Mouse (Mus musculus) erythroblast, embryonic 14.5 days (primary cell): ENCODE measurements around the gene Sh3bgr. TPM values are rescaled to one million over a fixed set of nuclear protein-coding genes. Genes with fewer than 3 reads are reported as not detected.

ENCODE experiments used
- H3K27me3 ChIP-seq: 2 replicates; pipeline ENCODE4 v1.6.1; 2012; ENCODE audit warnings: inconsistent platforms; ENCODE audit not compliant: control insufficient read depth
- H3K36me3 ChIP-seq: 2 replicates; pipeline ENCODE4 v1.6.1; 2012; ENCODE audit warnings: mild to moderate bottlenecking, inconsistent platforms; ENCODE audit not compliant: control insufficient read depth
- H3K4me1 ChIP-seq: 2 replicates; pipeline ENCODE4 v1.6.1; 2012; ENCODE audit warnings: inconsistent platforms; ENCODE audit not compliant: control insufficient read depth
- H3K4me3 ChIP-seq: replicated peaks from 2 replicates; pipeline ENCODE3; 2012; ENCODE audit warnings: moderate library complexity, mild to moderate bottlenecking, inconsistent platforms
- H3K9me3 ChIP-seq: 2 replicates; pipeline ENCODE4 v1.6.1; 2012; ENCODE audit warnings: low read length, inconsistent platforms, mixed read lengths; ENCODE audit not compliant: control insufficient read depth
- GATA1 ChIP-seq: IDR thresholded peaks from 2 replicates; pipeline ENCODE4 v1.6.1; 2012; ENCODE audit warnings: low read length, inconsistent platforms, mixed read lengths
- TAL1 ChIP-seq: IDR thresholded peaks from 3 replicates; pipeline ENCODE4 v1.6.1; 2012; ENCODE audit warnings: low read length, inconsistent platforms, mixed read lengths
- polyA plus RNA-seq: library from polyadenylated mRNA; stranded (reverse); fragments of >175 nt; gene quantifications from 2 replicates; pipeline ENCODE4 v1.2.3, GENCODE M21; 2012

Gene Sh3bgr
- polyA plus RNA-seq, 1 experiment, result not detected

DNA sequence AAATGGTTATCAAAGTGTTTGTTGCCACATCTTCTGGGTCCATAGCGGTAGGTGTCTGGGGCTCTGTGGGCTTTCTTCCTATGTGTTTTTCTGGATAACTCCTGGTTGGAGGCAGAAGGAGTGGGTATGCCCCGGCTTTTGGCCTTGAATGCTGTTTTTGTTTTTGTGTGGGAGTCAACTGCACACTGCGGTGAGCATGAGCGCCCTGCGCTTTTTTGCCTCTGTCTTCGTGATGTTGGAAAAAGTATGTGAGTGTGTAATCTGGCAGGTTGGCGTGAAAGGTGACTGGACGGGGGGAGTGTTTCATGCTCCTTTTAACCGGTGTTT lies 415 bp downstream of the Sh3bgr start:
- no peaks in the 10 kb centered on the region for H3K9me3 ChIP-seq
- no peak overlapping the region for H3K4me3 ChIP-seq
- no peaks in the 10 kb centered on the region for H3K4me1 ChIP-seq
- no peak for TF ChIP-seq TAL1
- TF ChIP-seq GATA1, result no peak
- peaks cover 2% of the 10 kb centered on the region; the same call in 1 of the 2 replicates for H3K27me3 ChIP-seq
- H3K36me3 ChIP-seq, result no peaks in the 10 kb centered on the region

DNA sequence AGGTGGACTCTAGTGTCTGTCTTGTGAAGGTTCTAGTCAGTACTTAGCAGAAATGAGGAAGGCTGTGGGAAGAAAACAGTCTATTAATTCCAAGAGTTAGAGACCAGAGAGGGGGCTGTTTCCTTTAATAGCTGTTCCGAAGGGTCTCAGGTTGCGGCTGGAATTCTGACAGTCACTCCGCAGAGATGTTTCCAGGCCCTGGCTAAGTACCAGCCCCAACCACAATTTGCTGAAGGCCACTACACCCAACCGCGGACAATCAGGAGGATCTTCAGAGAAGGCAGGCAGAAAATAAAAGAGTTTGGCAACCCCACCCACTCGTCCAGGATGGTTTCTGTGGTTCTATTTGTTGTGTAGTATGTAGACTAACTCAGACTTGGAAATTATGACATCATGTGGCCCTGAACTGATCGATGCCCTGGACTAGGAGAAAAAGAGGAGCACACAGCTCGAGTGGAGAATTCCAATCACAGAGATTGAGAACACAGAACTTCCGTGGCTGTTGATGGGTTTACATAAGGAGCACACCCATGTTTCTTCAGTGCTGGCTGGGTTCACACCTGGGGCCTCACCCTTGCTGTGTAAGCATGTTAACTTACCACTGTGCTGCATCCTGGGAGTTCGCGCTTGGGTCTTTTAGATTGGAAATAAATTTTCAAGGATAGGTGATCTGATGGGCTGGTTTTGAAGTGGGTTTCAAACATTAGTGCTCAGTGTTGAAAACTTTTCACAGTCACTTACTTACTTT lies 1.4 kb downstream of the Sh3bgr start:
- H3K4me1 ChIP-seq, result no peaks in the 10 kb centered on the region

DNA sequence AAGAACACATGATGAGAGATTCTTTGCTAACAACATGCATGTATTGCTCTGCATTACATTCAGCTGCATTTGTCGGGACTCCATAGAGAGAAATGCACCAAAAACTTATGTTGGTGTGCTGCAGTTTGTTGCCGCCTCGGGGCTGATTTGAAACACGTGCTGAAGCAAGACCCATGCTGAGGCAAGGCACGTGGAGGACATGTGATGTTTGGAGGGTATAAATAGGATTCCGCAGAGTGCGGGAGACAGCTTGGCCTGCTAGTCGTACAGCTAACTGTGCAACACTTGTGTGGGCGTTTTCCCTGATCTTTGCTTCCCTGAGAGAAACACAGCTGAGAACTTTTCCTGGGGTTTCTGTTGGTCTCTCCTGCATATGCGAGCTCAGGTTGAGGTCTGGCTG lies 9.5 kb downstream of the Sh3bgr start:
- Histone ChIP-seq H3K9me3 (peaks cover 2% of the 10 kb centered on the region; the same call in 1 of the 2 replicates), H3K4me1 (no peaks in the 10 kb centered on the region), H3K4me3 (no peak overlapping the region), H3K27me3 (no peaks in the 10 kb centered on the region), H3K36me3 (no peaks in the 10 kb centered on the region)
- TF ChIP-seq TAL1 (no peak), GATA1 (no peak)

More for the DNA sequence above, 1.4 kb downstream of the Sh3bgr start:
- TF ChIP-seq TAL1 (no peak), GATA1 (no peak)
- Histone ChIP-seq H3K36me3 (no peaks in the 10 kb centered on the region), H3K4me3 (no peak overlapping the region), H3K9me3 (no peaks in the 10 kb centered on the region), H3K27me3 (peaks cover 2% of the 10 kb centered on the region; the same call in 1 of the 2 replicates)

GRCm38 (mm10) chr16:96210856-96211255 lies 10.6 kb downstream of the Sh3bgr start:
- peaks cover 2% of the 10 kb centered on the region; the same call in 1 of the 2 replicates for H3K9me3 ChIP-seq
- H3K4me3 ChIP-seq, result no peak overlapping the region
- H3K4me1 ChIP-seq, result no peaks in the 10 kb centered on the region
- no peak for TF ChIP-seq TAL1
- H3K36me3 ChIP-seq, result no peaks in the 10 kb centered on the region
- H3K27me3 ChIP-seq, result no peaks in the 10 kb centered on the region

GRCm38 (mm10) chr16:96213027-96213426 lies 12.8 kb downstream of the Sh3bgr start:
- Histone ChIP-seq H3K9me3 (peaks cover 2% of the 10 kb centered on the region; the same call in 1 of the 2 replicates), H3K4me3 (no peak overlapping the region), H3K4me1 (no peaks in the 10 kb centered on the region), H3K27me3 (no peaks in the 10 kb centered on the region), H3K36me3 (no peaks in the 10 kb centered on the region)
- no peak for TF ChIP-seq TAL1
- no peak for TF ChIP-seq GATA1

DNA sequence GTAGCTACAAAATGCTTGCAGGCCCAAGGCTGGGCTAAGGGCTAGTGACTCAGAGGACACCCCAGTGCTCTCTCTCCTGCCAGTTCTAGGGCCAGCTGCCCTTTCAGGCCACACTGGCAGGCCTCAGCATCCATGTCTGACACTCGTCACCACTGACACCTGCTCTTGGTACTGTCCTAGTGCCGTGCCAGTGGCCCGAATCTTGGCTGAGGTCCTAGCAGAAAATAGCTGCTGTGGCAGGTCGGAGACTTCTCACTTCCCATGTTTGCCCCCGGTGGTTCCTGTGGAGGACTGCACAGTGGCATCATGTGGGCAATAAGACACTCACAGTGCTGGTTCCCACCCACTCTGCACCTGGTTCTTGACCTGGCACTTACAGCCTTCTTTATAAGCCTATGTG lies 21.2 kb downstream of the Sh3bgr start:
- H3K4me1 ChIP-seq, result no peaks in the 10 kb centered on the region
- H3K36me3 ChIP-seq, result no peaks in the 10 kb centered on the region
- H3K9me3 ChIP-seq, result no peaks in the 10 kb centered on the region
- TF ChIP-seq GATA1 (no peak), TAL1 (no peak)
- H3K27me3 ChIP-seq, result no peaks in the 10 kb centered on the region
- H3K4me3 ChIP-seq, result no peak overlapping the region

DNA sequence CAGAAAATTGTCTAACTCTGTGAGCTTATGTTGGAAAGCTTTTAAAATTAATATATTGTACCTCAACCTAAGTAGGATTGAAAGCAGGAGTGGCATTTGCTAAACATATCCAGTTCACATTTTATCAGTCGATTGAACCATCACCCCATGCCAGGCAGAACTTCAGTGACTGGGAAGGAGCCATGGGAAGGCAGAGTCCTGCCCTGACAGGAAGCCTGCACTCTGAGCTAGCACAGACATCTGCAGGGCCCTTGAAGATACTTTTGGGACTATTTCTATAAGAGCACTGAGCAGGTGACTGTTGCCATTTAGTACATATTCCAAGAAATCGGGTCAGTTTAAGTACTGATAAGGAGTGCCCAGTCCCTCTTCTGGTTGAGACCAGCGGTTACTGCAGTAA lies 21.7 kb downstream of the Sh3bgr start:
- Histone ChIP-seq H3K4me1 (no peaks in the 10 kb centered on the region), H3K4me3 (no peak overlapping the region), H3K9me3 (no peaks in the 10 kb centered on the region), H3K36me3 (no peaks in the 10 kb centered on the region), H3K27me3 (no peaks in the 10 kb centered on the region)
- TF ChIP-seq GATA1 (no peak), TAL1 (no peak)

- Histone ChIP-seq H3K27me3 (no peaks in the 10 kb centered on the region), H3K4me3 (no peak overlapping the region), H3K36me3 (no peaks in the 10 kb centered on the region), H3K9me3 (no peaks in the 10 kb centered on the region), H3K4me1 (no peaks in the 10 kb centered on the region)
- no peak for TF ChIP-seq GATA1
- TF ChIP-seq TAL1, result no peak
Measured at GRCm38 (mm10) chr16:96222452-96222851, 22.2 kb downstream of the Sh3bgr start.

- Histone ChIP-seq H3K4me3 (no peak overlapping the region), H3K4me1 (no peaks in the 10 kb centered on the region), H3K27me3 (no peaks in the 10 kb centered on the region), H3K9me3 (no peaks in the 10 kb centered on the region), H3K36me3 (no peaks in the 10 kb centered on the region)
- TF ChIP-seq TAL1, result no peak
- TF ChIP-seq GATA1, result no peak
Measured at GRCm38 (mm10) chr16:96228438-96228837, 28.2 kb downstream of the Sh3bgr start.
